Mouse (Mus musculus) layer of hippocampus, postnatal 25 days (tissue): ENCODE data around the gene Phf20. TPM values are rescaled to one million over a fixed set of nuclear protein-coding genes. Genes with fewer than 3 reads are reported as not detected.
A peak's percentile ranks its signal among the peaks of the same experiment; 100 is the strongest.
"Not testable (repeated sequence)": the region's sequence is repeated elsewhere in the genome, so short reads cannot be mapped to it uniquely, and the experiment has no call there.

Experiments used
- DNase-seq, 2 experiments: peaks; one replicate each; pipeline ENCODE4 v3.0.0; 2022; ENCODE audit warnings: mixed read lengths in 2 of 2, low spot score in 1 of 2; ENCODE audit errors: extremely low spot score in 1 of 2
- total RNA-seq, 2 experiments: library from RNA; stranded (reverse); gene quantifications; 2 replicates each; pipeline ENCODE4 v1.2.3; 2021

Gene Phf20
- total RNA-seq, 2 experiments from 2014 or later = 80.3 to 82.7 TPM

DNA sequence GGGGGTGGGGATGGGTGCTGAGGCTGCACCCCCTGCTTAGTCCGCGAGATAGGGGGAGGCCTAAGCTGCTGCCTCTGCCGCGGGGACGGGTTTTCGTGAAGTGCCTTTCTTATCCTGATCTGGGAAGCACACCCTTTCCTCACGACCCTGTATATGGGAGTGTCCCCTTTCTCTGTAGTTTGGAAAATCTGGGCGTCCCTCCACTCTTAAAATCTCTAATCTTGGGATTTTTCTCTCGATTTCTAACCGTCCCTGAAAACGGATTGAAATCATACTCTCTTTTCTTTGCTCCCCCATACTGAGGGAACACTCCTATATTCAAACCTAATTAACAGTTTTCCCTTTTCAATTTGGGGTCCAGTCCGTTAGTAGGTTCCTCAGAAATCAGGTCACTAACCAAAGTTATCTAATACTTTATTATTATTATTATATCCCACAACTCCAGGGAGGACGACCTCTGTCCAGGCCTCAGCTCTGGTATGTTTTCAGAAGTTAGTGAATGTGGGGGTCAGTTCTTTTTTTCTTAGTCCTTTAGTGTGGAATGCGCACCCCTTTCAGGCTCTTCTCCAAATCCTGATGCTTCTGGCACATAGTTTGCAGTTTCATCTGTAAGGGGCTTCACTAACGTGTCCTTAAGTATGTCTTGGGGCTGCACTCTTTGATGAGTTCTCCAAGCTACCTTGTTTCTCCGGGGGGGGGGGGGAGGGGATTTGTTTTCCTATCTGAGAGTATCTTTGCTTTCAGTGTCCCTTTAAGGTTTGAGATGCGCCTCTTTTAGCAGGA is 1.1 kb downstream of the Phf20 start:
- no peak for DNase-seq

DNA sequence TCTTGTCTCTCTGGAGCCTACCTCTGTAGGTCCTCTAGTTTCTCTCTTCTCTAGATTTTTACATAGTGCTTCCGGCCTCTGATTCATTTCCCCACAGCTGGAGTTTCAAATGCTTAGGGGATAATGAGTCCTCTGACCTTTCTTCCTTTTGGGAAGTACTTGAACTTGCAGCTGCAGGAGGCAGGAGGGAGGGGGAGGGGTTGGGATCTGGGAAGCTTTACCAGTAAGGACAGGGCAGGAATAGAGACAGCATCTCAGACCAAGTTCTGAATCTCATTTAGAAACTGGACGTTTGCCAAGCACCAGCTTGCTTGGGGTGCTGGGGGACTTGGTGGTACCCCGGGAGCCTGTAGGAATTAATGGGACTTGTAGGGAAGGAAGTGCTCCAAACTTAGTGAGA is 3.7 kb downstream of the Phf20 start:
- DNase-seq = no peak

DNA sequence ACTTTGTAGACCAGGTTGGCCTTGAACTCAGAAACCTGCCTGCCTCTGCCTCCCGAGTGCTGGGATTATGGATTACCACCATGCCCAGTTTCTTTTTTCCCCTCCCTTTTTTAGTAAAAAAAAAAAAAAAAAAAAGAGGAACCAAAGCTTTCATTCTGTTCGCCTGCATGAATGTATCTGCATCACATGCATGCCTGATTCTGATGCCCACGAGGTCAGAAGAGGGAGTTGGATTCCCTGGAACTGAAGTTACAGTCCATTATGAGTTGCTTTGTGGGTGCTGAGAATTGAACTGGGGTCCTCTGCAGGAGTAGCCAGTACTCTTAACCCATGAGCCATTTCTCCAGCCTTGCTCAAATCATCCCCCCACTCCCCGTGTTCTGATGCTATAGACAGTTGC is 5.2 kb downstream of the Phf20 start:
- no peak for DNase-seq

DNA sequence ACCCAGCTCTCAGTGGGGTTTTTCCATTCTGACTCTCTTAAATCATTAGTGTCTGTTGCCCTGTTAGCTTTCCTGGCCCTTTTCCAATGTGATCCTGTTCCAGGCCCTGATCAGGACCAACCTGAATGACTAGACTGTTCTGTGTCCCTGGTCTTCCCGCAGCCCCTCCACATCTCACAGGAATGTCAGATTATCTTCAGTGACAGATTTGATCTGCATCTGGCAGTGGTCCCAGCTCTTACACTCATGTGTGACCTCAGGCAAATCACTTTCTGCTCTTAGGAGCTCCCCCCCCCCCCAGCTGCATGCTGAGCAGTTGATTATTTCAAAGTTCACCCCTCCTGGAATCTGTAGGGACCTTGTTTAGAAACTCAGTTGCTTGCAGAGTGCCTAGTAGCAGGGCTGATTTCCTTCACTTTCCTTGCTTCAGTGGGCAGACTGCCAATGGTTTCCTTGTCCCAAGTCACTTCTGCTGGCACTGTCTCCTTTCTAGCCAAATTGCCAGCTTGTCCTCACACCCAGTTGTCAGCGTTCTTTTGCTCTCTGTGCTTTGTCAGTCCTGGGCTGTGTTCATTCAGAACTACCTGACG is 6.7 kb downstream of the Phf20 start:
- DNase-seq = peak in 1 of 2 experiments; percentile 43

DNA sequence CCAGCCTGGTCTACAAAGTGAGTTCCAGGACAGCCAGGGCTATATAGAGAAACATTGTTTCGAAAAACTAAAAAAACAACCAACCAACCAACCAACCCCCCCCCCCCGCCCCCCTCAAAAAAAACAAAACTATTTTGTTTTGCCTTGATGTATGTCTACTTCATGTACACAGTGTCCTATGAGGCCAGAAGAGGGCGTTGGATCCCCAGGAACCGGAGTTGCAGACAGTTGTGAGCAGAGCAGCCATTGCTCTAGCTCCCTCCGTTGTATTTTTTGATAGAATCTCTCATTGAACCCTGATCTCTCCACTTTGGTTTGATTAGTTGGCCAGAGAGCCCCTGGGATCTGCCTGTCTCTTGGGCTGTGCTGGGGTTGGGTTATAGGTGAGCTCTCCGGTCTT is 7.7 kb downstream of the Phf20 start:
- DNase-seq = no peak

DNA sequence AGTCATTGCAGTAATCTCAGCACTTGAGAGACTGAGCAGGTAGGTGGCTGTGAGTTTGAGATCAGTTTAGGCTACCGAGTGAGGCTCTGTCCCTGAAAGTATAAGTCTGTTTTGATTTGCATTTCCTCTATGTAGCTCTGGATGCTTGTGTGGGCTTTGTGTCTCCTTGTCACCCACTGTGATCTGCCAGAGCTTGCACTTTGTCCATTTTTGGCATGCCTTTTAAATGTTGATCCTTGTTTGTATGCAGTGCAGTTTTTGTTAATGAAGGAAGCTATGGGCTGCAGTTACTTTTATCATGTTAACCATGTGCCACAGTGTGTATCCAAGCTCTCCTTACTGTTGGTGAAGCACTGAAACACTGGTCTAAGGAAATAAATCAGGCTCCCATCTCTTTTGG is 21.5 kb downstream of the Phf20 start:
- no peak for DNase-seq

DNA sequence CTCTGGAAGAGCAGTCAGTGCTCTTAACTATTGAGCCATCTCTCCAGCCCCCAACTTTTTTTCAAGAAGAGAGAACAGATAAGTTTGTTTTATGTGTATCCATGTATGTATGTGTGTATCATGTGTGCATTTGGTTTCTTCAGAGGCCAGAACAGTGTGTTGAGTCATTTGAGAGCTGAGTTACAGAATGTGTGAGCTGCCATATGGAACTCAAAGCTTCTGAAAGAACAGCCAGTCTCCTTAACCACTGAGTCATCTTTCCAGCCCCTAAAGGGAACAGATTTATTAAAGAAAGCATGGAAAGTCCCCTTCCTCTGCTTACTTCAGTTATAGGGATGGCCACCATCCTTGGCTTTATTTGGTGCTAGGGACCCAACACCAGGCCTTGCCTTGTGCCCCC is 25.8 kb downstream of the Phf20 start:
- no peak for DNase-seq

DNA sequence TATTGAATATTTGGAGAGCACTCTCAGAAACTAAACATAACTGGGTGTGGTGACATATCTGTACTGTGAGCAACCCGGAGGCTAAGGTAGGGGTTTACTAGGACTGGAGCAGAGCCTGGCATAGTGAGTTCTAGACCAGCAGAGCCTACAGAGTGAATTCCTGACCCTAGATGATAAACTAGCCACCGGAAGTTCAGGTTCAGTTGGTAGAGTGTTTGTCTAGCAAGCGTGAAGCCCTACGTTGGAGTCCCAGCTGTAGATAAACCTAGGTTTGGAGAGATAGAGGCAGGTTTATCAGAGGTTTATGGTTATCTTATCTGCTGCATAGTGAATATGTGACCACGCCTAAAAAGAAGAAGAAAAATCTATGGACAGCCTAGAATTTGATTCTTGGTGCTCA is 27.8 kb downstream of the Phf20 start:
- DNase-seq = no peak

DNA sequence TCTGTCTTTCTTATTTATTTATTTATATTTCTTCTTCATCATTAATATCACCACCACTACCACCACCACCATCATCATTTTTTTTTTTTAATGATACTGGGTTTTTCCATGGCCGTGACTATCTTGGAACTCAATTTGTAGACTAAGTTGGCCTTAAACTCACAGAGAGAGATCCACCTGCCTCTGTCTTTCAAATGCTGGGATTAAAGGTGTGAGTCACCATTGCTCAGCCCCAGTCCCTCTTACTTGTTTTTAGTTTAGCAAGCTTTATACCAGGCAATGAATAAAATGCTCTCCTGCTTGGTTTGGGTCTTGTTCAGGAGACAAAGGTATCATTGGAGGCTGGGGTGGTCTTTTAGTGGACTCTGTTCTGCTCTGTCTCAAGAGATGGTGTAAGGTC is 31.4 kb downstream of the Phf20 start:
- DNase-seq = no peak

DNA sequence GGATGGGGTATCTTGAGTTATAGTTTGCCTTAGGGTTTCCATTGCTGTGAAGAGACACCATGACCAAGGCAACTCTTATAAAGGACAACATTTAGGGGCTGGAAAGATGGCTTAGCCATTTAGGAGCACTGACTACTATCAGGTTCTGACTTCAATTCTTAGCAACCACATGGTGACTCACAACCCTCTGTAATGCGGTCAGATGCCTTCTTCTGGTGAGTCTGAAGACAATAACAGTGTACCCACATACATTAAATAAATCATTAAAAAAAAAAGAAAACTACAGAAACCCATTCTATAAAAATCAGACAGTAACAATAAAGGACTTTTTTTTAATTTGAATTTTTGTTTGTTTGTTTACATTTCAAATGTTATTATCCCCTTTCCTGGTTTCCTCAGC is 32.9 kb downstream of the Phf20 start:
- no peak for DNase-seq

DNA sequence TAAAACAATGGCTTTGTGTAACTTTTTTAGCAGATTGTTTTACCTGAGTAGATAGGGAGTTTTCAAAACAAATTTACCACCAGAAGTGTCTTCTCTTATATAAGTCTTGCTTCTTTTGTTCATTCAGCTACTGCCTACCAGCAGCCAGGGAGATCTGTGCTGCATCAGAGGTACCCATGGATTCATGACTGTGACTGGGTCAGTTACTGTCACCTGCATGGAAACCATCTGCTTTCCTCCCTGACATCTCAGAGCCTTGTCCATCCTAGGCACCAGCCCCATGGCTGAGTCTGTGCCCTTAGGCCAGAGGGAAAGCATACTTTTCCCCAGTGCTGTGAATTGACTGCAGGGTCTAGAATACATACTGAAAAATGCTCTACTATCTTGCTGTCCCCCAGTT is 35.1 kb downstream of the Phf20 start:
- no peak for DNase-seq

DNA sequence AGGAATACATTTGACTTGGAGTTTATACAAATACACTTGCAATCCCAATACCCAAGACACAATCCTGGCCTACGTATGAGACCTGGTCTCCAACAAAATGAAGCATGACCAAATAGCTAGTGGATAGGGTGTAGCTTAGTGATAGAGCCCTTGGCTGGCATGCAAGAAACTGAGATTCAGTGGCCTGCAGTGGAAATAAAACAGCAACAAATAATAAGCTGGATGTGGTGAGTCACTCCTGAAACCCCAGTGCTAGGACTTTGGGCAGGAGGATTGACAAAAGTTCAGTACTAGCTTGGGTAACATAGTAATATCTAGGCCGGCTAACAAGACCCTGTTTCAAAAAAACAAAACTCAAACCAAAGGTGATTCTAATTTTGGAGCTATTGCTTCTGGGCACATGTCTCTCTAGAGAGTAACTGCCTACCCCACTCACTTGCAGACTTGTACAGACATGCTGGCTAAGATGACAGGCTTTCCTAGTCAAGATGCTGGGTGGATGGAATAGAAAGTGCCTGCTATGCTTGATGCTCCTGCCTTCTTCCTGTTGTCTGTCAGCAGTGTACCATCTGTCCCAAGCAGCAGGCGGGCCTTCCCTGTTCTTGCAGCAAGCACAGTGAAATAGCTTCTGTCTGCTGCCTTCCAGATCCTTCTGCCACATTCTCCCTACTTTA is 37.1 kb downstream of the Phf20 start:
- DNase-seq = peak; percentile 60 to 61

DNA sequence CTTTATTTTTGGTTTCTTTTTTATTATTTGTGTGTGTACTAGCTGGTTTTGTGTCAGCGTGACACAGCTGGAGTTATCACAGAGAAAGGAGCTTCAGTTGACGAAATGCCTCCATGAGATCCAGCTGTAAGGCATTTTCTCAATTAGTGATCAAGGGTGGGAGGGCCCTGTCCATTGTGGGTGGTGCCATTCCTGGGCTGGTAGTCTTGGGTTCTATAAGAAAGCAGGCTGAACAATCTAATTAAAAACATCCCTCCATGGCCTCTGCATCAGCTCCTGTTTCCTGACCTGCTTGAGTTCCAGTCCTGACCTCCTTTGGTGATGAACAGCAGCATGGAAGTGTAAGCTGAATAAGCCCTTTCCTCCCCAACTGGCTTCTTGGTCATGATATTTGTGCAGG is 37.8 kb downstream of the Phf20 start:
- not testable (repeated sequence) for DNase-seq

DNA sequence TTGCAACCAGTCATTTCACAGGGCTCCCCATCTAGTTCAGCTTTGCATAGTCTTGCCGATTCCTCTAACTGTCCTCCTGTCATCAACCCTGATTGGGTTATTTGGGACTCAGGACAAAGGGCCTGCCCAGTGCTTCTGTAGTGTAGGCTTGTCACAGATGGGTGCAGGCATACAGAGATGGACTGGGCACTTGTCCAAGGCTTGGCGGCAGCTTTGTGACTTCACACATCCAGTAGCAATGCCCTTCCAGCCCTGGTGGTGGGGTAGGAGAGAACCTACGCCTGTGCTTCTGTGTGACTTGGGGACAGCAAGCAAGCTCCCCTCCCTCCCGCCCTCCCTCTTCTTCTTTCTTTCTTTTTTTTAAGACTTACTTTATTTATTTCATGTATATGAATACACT is 39.6 kb downstream of the Phf20 start:
- peak in 1 of 2 experiments; percentile 39 for DNase-seq

DNA sequence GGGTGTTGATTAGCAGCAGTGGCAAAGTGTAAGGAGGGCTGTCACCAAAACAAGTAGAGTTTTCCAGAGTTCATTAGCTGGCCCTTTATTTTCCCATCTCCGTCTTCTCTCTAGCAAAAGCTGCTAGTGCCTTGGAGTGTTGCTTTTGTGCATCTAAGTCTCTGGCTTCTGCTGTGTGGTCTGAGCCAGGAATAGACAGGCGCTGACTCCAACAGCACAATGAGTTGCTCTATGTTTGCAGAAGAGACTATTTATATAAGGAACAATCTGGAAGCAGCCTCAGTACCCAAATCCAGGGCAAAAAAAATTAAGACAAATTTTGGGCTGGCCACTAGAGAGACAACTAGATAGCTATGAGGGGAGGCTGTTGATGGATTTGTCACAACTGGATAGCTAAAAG is 45.4 kb downstream of the Phf20 start:
- DNase-seq = no peak

DNA sequence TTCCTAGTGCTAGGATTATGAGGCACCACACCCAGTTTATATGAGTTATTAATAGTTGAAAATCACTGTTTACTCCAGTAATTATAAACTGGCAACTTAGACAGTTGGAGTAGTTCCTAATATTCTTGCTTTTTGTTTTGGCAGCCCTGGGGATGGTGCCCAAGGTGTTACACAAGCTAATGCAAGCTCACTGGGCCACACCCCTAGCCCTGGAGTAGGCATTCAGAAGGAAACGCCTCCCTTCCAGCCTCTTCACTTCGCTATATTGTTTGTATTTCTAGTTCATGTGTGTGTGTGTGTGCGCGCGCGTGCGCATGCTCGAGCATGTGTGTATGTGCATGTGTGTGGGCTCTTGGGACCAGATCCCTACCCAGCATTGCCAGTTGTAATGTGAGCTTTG is 46.7 kb downstream of the Phf20 start:
- DNase-seq = no peak

DNA sequence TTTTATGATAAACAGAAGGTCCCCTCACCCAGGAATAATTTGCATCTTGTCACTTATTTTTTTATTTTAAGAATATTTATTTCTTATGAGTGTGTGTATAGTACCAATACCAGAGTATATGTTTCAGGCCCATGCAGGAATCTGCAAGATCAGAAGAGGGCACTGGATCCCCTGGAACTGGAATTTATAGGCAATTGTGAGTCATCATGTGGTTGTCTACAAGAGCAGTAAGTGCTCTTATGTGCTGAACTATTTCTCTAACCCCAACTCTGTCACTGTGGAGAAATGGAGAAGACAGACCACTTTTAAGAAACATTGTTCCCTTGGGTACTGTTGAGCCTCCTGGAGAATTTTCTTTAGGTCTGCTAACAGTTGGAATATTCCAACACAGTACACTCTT is 51.3 kb downstream of the Phf20 start:
- DNase-seq = no peak

DNA sequence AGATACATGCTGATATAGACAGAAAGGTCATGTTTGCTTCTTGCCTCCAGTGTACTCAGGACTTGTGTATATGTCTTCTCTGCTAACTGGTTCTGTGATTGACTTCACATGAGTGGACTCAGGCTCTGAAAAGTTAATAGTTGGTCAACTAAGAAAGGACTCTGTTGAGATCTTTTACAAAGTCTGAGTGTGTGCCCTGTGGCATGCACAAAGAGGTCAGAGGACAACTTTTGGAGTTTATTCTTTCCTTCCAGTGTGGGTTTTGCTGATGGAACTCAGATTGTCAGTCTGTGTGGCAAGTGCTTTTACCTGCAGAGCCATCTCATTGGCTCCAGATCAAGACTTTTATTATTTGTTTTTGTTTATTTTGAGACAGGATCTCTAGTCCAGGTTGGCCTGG is 54.5 kb downstream of the Phf20 start:
- DNase-seq = no peak

DNA sequence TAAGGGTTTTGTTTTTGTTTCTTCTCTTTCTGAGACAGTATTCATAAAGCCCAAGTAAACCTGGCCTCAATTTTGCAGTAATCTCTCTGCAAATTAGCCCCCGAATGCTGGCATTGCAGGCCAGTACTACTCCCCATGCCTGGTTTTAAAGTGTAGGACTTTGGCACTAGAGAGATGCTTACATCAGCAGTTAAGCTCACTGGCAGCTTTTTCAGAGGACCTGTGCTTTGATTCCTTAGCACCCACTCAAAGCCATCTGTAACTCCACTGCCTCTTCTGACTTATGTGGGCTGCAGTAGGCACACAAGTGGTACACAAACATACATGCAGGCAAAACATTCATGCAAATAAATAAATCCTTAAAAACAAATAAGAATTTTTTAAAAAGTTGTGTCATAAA is 55.0 kb downstream of the Phf20 start:
- no peak for DNase-seq

DNA sequence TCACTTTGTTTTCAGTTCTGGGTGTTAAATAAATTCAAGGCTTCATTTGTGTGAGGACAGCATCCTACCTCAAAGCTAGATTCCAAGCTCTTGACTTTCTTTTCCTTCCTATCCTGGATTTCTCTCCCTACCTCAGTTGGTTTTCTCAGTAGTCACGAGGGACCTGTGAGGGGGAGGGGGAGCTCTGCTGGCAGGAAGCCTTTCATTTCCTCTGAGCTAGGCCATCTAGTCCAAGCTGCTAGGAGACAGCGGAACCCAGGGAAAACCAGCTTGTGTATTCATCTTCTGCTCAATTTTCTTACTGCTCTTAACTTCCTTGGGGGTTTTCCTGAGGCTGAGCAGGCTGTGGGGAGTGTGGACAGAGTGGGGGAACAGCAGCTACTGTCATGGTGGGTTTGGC is 60.8 kb downstream of the Phf20 start:
- DNase-seq = peak in 1 of 2 experiments; percentile 48

DNA sequence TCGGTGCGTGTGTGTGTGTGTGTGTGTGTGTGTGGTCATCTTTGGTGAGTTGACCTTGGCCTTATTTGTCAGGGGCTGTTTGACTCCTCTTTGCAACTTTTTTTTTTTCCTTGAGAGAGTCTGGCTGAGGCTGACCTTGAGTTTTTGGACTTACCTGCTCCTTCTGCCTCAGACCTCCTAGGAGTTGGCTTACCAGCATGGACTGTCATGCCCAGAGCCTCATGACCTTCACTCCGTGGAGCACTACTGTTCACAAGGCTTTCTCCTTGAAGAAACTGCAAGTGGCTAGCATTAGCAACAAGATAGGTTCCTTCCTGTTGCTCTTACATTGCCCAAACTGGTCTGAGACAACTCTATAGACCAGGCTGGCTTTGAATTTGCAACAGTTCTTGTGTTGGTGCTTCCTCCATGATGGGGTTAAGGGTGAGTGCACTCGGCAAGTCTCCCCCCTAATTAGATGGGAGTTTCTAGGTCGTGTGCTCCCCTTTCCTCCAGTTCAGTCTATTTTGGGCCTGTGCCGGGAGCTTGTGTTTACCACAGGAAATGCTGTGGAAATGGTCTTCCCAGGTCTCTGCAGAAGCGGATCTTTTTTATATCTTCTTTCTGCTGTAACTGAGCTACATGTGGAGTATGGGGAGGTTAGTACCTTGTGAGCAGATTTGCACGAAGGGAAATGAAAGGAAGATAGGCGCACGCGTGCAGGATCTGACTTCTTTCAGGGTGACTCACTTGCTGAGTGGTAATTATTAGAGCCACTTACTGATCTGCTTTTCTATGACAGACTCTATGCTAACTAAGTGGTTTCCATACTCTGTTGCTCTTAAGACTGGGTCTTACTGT is 61.9 kb downstream of the Phf20 start:
- DNase-seq = no peak
